Mouse (Mus musculus): ENCODE measurements around the gene Pfn1.

The Pfn1 gene

GRCm38 (mm10) chr11:70654198-70654922, at the start of gene Pfn1:
TSS of gene Pfn1 (minus strand) at chr11:70654644.
- peak; percentile 90 for DNase-seq

GRCm38 (mm10) chr11:70702781-70703180, 48.3 kb upstream of the Pfn1 start:
- DNase-seq = no peak

GRCm38 (mm10) chr11:70701984-70702733, 47.7 kb upstream of the Pfn1 start:
- DNase-seq = no peak

- peak; percentile 37 for DNase-seq
Observed at GRCm38 (mm10) chr11:70701221-70701955, 46.9 kb upstream of the Pfn1 start.

GRCm38 (mm10) chr11:70700613-70701012, 46.2 kb upstream of the Pfn1 start:
- peak; percentile 87 for DNase-seq

- DNase-seq = peak; percentile 97
Observed at GRCm38 (mm10) chr11:70699722-70700556, 45.5 kb upstream of the Pfn1 start, which contains the start of the genes Inca1 and Kif1c. TSS of gene Inca1 (minus strand) at chr11:70700155. TSS of gene Kif1c (plus strand) at chr11:70700548.

GRCm38 (mm10) chr11:70699051-70699450, 44.6 kb upstream of the Pfn1 start:
- no peak for DNase-seq

GRCm38 (mm10) chr11:70697376-70697775, 42.9 kb upstream of the Pfn1 start:
- DNase-seq = no peak

- DNase-seq = no peak
Observed at GRCm38 (mm10) chr11:70693504-70693903, 39.1 kb upstream of the Pfn1 start.

- peak; percentile 52 for DNase-seq
Observed at GRCm38 (mm10) chr11:70689578-70689977, 35.1 kb upstream of the Pfn1 start.

GRCm38 (mm10) chr11:70688372-70688771, 33.9 kb upstream of the Pfn1 start:
- no peak for DNase-seq

GRCm38 (mm10) chr11:70687601-70688199, 33.3 kb upstream of the Pfn1 start, which contains the start of gene Camta2:
TSS of gene Camta2 (minus strand) at chr11:70688105.
- peak; percentile 94 for DNase-seq

GRCm38 (mm10) chr11:70686901-70687566, 32.6 kb upstream of the Pfn1 start:
- peak; percentile 45 for DNase-seq

GRCm38 (mm10) chr11:70683640-70684039, 29.2 kb upstream of the Pfn1 start:
- DNase-seq = no peak

- peak; percentile 30 for DNase-seq
Observed at GRCm38 (mm10) chr11:70681897-70682581, 27.6 kb upstream of the Pfn1 start.

- no peak for DNase-seq
Observed at GRCm38 (mm10) chr11:70681170-70681569, 26.7 kb upstream of the Pfn1 start.

GRCm38 (mm10) chr11:70679894-70680293, 25.4 kb upstream of the Pfn1 start:
- DNase-seq = no peak

- DNase-seq = no peak
Observed at GRCm38 (mm10) chr11:70679361-70679760, 24.9 kb upstream of the Pfn1 start.

GRCm38 (mm10) chr11:70678576-70678975, 24.1 kb upstream of the Pfn1 start:
- no peak for DNase-seq

- DNase-seq = no peak
Observed at GRCm38 (mm10) chr11:70678092-70678491, 23.6 kb upstream of the Pfn1 start.

- no peak for DNase-seq
Observed at GRCm38 (mm10) chr11:70674501-70674900, 20.1 kb upstream of the Pfn1 start.

Measured in kidney, postnatal 14 days (tissue).